Mouse (Mus musculus) gastrocnemius, adult 18-20 months (tissue): ENCODE results near the gene Aoc1. TPM values are rescaled to one million over a fixed set of nuclear protein-coding genes. Genes with fewer than 3 reads are reported as not detected.

Experiments
- DNase-seq: peaks from one replicate; pipeline ENCODE4 v3.0.0; 2021; ENCODE audit warnings: low spot score
- long read RNA-seq, 2 experiments: library from polyadenylated mRNA; stranded (forward); transcript quantifications; one replicate each; pipeline ENCODE4 v2.0.0; 2021
- total RNA-seq, 2 experiments: library from RNA; stranded (reverse); gene quantifications; 2 replicates each; pipeline ENCODE4 v1.2.3; 2021

The Aoc1 gene
- total RNA-seq, result not detected
- long read RNA-seq, experiment 1, result 0 reads
- long read RNA-seq, experiment 2, result 0 reads

GRCm38 (mm10) chr6:48872596-48872995 lies at the start of gene Aoc1:
Aoc1 (plus strand) TSS chr6:48872896.
- DNase-seq, result no peak

- DNase-seq, result peak; percentile 16
Observed at GRCm38 (mm10) chr6:48825016-48825415, 47.7 kb upstream of the Aoc1 start.

DNA sequence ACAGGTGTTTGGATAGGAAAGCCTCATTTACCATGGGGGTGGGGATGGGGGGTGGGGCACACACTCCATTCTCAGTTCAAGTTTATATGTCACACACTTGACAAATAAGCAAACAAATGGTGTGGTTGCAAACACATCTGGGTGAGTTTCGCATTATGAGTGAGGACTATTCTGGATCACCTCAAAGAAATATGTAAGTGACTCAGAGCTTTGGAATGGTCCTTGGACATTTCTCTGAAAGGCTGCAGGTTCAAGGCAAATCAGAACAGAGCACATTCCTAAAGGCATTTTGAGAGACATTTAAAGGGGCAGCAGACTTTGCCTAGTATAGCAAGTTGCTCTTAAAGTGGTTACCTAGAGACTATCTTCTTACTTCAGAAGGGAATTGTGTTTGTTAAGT lies 43.7 kb upstream of the Aoc1 start:
- DNase-seq, result no peak

GRCm38 (mm10) chr6:48829651-48830050 lies 43.0 kb upstream of the Aoc1 start:
- DNase-seq, result no peak

DNA sequence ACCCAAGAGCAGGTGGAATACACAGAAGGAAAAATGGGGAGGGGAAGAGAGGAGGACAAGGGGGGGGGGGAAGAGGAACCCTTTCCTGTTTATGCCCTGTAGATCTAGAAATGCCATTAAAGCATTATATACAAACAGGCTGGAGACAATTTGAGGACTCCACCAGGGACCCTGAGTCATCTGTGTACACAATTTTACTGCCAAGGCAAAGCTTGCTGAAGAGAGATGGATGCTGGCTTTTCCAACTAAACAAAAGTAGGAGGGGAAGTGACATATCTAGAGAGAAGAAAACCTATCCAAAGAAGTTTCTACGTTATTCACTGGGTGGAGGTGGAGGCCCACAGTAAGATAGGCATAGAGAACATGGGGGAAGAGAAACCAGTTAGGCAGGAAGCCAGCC lies 42.5 kb upstream of the Aoc1 start:
- no peak for DNase-seq

DNA sequence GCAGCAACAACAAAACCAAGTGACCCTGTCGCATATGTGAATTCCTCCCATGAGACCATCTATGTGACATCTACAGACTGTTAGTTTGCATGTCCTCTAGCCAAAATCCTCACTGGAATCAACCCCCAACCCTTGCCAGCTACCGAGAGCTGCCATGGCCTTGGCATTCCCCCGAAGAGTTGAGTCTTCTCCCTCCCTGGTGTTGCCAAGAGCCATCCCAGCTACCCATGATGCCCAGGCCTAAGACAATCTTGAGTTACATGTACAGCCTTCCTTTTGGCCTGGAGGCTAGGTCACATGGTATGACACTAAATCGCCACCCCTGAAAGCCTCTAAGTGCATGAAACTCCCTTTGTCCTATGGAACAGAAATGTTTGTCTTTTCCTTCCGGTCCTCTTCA lies 41.6 kb upstream of the Aoc1 start:
- DNase-seq, result no peak

- no peak for DNase-seq
Observed at GRCm38 (mm10) chr6:48832426-48832825, 40.3 kb upstream of the Aoc1 start.

DNA sequence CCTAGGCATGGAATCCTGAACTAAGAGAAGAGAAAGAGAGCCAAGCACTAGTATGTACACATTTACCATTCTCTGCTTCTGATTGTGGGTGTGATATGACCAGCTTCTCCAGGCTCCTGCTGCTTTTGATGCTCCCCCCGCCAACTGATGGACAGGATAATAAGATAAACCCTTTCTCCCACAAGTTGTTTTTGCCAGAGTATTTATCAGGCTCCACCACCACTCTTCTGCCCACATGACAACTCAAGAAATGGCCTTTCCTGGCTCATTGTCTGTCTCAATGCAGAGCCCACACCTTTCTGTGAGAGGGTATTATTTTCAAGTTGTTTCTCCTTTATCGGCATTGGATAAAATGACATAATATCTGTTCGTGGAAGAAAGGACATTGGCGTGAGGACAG lies 39.2 kb upstream of the Aoc1 start:
- no peak for DNase-seq

DNA sequence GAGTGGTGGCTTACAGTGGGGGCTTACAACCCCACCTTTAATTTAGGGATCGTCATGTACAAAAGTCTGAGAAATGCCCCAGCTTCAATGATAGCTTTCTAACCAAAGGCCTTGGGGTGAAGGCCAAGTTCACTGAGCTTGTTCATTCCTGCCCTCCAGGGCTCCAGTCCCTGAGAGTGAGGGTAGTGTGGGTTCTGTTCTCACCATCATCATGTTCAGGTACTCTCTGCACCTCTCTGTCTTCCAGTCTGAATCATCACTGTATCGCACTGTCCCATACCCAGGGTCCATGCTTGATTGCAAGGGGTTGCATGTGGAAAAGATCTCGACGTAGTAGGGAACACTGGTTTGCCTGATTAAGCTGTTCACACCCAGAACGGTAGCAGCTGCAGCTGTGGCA lies 37.5 kb upstream of the Aoc1 start:
- DNase-seq, result no peak

DNA sequence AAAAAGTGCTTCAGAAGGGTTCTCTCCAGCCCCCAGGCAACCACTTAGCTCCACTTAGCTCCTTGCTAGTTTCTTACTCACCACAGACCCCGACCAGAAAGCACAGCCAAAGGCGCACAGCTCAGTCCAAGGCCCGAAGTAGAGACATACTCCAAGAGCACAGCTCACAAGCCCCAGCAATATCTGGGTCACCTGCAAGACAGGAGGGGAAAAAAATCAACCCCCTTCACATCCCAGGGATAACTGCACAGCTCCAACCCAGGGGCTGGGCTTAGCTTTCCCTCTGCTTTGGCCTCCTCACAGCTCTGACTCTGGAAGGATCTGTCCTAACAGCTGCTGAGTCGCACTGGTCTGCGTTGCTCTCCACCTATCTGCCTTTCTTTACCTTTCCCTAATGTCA lies 36.5 kb upstream of the Aoc1 start:
- no peak for DNase-seq

- DNase-seq, result no peak
Observed at GRCm38 (mm10) chr6:48837516-48837915, 35.2 kb upstream of the Aoc1 start.

- no peak for DNase-seq
Observed at GRCm38 (mm10) chr6:48838321-48839080, 34.2 kb upstream of the Aoc1 start.

DNA sequence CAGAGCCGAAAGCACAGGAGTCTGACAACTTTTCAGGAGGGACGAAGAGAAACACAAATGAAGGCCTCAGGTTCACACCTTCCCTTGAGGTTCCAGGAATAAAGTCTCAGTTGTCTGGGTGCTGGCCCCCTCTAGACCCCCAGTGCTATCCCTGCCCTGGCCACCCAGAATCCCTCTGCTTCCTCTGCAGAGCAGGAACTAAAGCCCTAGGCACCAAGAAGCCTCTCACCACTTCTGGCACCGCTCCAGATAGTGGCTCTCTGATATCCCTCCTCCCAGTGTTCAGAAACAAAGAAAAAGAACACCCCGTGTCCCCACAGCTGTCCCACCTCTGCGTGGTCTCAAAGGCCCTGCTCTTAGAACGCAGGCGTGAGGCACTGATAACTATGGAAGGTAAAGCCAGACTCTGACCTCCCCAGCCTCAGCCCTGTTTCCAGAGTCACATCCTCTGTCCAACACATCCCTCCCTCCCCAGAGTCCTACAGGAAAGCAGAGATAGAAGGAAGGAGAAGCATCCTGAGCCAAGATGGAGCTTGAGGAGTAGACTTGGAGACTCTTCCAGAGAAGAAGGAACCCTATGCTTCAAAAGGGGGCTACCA lies 32.2 kb upstream of the Aoc1 start, which contains the start of gene Tmem176a:
Gene Tmem176a, plus strand, starts transcription at position 549 of the 599 bp plus-strand sequence.
- DNase-seq, result peak; percentile 19

- DNase-seq, result peak; percentile 83
Observed at GRCm38 (mm10) chr6:48840973-48841625, 31.6 kb upstream of the Aoc1 start, which contains the start of gene Tmem176b. Tmem176b (minus strand) TSS chr6:48841496.

DNA sequence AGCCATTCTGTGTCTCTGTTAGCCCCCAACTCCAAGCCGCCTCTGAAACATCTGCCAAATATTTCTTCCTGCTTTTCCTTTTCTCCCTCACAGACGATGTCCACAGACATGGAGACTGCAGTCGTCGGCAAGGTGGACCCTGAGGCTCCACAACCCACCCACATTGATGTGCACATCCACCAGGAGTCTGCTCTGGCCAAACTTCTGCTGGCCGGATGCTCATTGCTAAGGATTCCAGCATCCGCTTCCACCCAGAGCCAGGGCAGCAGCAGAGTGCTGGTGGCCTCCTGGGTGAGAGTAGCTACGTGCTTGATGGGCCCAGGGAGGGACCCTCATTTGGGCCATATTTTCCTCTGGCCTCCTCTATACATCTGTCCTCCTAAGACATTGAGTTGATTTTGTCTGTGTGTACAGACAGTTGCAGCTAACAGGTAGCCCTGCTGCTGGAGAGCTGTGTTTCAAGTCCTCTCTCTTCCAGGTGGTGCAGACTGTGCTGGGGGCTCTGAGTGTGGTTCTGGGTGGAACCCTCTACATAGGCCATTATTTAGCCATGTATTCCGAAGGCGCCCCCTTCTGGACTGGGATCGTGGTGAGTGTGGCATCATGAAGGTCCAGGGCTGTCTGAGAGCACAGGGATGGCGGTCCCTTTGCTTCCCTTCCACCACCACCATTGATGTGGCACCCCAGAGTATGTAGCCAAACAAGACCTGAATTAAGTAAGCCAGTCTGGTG lies 30.4 kb upstream of the Aoc1 start:
- peak; percentile 23 for DNase-seq

DNA sequence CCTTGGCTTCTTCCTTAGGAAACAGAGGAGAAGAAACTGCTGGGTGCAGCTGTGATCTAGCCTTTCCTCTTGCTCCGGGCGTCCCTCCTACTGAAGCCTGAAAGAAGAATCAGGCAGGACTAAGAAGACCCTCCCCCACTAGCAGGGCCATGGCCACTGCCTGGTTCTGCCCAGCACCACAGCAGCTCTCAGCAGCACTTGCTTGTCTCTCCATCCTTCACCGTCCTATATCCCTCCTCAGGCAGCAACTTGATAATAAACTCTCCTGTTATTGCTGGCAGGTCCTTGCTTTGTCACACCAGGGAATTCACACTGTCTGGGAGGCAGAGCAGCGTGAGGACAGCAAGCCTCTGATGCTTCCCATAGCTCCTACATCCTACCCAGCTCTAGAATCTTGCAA lies 27.6 kb upstream of the Aoc1 start:
- DNase-seq, result no peak

DNA sequence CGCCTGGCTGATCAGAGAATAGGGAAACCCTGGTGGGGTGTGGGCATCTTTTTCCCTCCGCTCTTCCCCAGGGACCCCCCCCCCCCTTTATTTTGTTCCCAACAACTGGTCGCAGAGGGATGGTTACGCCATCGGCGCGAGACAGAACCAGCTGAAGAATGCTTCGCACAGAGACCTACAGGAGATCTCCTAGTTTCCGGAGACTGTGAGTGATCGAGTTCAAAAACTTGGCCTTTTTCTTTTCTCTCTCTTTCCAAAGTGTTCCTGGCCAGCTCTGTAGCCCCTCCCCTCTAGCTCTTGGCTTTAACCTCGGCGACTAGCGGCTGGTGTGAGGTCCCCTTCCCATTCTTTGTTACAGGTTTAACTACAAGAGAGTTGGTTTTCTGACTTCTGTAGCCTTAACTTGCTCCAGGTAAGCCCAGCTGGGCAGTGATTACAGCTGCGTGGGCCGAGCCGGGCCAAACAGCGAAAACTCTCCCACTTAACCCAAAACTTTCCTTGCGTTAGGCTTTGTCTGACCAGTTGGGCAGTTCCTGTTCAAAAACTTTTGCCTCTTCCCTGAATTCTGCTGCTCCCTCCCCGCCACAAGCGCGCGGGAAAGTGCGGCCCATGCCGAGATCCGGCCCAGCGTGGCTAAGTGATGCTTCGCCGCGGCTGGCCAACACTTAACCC lies 20.7 kb upstream of the Aoc1 start:
- DNase-seq, result peak; percentile 42

DNA sequence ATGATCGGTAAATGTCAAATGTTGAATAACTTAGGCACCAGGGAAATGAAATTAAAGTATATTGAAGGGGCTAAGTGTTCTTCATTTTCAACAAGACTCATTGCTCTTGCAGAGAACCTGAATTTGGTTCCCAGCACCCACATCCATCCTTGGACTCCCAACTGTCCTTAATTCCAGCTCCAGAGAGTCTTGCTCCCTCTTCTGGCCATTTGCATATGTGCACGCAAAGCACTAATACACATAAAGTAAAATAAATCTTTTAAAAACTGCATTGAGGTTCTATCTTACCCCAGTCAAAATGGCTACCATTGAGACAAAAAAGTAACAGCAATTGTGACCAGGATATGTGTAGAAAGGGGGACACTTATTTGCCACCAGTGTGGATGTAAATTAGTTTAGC lies 18.5 kb upstream of the Aoc1 start:
- DNase-seq, result no peak

- DNase-seq, result no peak
Observed at GRCm38 (mm10) chr6:48857613-48858302, 14.9 kb upstream of the Aoc1 start.

DNA sequence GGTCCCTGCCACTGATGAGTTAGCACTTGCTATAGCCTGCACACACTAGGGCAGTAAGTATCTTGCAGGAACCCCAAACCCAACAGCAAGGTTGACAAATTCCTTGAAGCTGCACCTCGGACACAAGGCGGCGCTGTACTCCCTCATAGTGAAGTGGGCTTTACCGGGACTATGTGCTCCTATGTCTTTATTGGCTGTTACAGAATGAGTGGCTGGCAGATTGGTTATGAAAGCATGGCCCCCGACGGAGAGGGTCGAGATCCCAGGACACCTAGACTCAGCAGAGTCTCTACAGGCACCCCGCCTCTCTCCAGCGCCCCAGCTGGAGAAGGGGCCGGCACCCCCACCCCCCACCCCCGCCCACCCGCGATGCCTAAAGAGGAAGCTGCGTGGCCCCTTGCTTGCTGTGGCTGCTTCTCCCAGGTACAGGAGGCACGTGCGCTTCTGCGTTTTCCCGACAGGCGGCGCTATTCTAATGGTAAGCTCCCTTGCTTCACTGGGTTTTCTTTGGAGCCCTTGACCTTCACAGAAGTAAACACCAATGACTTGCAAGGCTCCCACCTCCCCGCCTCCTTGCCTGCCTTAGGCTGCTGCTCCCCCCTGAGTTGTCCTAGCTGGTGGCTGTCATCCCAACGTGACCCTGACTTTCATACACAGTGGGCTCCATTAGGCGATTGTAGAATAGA lies 12.4 kb upstream of the Aoc1 start:
- DNase-seq, result peak; percentile 34
